Mouse (Mus musculus) right cerebral cortex, adult 18-20 months (tissue): Measurements from ENCODE around the gene Gipr.
A peak's percentile ranks its signal among the peaks of the same experiment; 100 is the strongest.
"Not testable (repeated sequence)": the region's sequence is repeated elsewhere in the genome, so short reads cannot be mapped to it uniquely, and the experiment has no call there.

Source experiments
- DNase-seq: peaks from one replicate; pipeline ENCODE4 v3.0.0; 2022; ENCODE audit warnings: mixed read lengths

The Gipr gene

DNA sequence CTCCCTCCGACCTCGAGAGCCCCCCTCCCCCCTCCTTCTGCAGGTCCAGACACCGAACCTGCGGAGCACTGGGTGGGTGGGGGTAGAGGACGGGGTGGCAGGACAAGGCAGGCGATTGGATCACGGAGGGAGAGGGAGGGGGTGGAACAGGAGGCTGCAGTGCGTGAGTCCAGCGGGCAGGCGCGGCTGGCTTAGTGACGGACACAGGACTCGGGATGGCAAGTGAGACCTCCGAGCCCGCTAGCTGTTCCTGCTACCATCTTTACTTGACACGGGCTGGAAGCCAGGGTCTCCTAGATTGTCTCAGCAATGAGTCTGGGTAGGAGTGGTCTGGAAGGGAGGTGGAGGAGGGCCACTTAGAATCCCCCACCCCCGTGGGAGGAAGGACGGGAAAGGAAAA, 12.1 kb upstream of the Gipr start:
- DNase-seq, result peak; percentile 59

DNA sequence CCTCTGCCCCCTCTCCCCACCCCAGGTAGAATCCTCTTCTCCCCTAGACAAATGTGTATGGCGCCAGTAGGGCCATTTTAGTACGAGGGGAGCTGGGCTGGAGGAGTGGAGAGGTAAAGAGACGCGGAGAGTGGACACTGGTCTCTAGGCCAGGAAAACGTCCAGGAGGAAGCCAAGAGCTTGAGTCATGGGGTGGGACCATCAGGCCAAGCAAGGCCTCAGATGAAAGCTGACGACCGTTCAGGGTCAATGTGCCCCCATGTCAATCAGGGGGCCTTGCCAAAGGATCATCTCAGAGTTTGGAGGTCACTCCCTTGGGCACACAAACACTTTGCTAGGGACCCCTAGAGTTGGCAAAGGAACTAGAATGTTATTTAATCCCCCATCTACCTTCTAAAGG, 11.3 kb upstream of the Gipr start:
- DNase-seq, result no peak

DNA sequence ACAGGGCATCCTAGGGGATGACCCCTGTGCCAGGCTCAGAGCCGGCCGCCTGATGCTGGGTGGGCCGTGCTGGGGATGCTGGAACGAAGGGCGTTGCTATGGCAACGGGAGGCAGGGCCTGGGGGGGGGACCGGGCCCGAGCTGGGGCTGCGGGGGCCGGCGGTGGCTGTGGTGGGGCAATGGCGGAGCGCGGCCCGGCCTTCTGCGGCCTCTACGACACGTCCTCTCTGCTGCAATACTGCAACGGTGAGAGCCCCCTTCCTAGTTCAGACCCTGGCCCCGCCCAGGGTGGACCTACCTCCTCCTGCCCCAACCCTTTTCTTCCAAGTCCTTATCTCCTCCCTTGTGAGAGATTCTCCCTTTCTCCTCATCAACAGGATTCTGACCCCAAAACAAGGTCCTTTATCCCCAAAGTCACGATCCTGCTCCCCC, 10.6 kb upstream of the Gipr start:
- no peak for DNase-seq

DNA sequence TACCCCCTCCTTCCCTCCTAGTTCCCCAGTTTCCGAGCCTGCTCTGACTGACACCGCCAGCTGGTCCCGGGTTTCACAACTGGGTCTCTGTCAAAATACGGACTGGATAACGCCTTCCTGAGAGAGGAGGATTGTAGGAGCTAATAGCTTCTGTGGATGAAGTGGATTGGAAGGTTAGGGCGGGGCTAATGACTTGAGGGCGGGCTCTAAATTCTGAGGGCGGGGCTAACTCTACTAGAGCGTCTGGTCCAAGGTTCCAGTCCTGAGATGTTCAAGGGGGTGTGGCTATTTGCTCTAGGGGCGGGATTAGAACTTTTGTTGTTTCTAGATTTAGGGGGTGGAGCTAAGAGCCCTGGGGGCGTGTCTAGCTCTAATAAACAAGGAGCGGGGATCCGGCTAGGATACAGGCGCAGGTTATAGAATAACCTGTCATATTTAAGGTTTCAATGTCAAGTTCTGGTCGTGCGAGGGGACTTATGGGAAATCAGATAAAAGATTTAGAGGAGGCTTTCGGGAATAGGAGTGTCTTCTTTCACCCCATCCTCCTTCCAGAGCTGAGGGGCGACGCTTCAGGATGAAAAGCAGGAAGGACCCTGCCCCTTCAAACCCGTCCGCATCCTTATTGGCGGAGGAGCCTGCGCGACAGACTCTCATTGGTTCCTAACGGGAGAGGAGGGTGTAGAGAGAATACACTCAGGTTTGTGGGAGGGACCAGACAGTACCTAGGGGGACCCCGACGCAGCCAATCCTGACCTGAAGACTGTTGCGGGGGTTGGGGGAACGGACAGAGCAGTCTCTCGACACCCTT, 10.0 kb upstream of the Gipr start, which contains the start of gene Eml2:
Eml2 (plus strand) TSS at position 714 of the 808 bp plus-strand sequence.
- DNase-seq, result peak; percentile 91

DNA sequence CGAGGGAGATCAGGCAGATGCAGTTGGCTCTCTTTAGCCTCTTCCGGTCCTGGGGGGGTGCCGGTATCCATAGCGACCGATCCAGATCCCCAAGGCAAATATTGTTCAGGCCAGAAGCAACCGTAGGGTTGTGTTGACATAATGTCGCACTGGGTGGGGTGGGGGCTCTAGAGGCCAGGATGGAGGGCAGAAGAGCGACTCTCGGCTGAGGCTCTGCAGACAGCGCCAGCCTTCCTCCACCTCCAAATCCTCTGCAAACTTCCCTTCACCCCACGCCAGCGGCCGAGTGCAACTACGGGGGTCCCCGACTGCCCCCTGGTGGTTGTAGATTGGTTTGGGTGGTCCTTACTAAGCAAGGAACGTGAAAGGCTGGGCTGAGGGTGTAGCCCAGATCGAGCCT, 6.9 kb upstream of the Gipr start:
- DNase-seq, result peak; percentile 79

DNA sequence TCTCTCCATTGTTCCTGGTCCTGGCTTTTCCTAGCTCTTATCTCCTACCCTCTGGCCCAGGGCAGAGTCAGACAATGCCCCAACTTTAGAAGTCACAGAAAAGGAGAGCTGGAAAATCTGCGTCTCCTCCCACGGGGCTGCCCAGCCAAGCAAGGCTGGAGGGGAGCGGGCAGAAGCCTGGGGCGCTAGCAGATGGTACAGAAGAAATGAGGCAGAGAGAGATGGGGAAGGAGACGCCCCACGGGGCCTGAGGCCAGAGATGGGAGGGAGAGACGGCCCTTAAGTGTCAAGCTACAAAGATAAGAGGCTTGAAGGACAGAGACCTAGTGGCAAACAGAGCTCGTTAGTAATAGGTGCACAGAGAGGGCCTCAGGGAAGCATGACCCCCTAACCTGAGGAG, 5.9 kb upstream of the Gipr start:
- no peak for DNase-seq

DNA sequence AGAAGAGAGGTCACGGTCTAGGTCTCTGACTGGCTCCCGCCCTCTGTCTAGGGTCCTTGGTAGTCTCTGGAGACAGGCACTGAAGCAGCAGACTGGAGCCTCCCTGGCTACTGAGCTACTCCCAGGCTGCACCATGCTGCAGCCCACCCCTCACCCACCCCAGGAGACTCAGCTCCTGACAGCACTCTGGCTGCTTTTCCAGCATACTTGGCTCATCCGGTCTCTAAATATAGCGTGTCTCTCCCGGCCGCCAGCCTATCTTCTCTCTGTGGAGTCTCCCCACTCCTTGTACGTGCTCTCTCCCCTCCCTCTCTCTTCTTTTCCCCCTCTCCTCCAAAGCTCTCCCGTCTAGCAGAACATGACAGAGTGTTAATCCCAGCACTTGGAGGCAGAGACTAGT, 4.2 kb upstream of the Gipr start:
- peak; percentile 74 for DNase-seq

DNA sequence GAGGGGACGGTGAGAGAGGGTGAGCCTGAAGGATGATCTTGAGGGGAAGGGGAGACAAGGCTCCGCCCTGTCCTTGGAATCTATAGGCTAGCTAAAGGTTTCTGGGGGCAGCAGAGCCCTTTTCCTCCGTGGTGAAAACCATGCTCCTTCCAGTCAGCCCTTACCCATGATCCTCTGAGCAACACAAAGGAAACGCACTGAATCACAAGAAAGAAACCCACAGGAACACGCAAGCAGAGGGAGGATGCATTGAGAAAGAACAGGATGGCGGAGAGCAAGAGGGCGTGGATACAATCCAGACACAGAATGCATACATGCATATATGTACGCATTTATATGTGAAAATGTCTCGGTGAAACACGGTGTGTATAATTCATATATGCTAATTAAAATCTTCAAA, 3.6 kb upstream of the Gipr start:
- no peak for DNase-seq

DNA sequence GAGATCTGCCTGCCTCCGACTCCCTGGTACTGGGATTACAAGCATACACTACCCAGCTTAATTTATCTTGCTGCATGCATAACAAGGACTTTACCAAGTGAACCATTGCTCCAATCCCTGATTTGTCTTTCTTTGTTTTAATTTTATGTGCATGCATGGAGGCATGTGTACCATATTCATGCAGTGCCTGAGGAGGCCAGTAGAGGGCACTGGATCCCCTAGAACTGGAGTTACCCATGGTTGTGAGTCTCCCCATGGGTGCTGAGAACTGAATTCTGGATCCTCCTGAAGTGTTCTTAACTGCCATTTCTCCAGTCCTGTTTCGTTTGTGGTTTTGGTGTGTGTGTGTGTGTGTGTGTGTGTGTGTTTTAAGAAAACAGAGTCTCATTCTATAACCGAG, 1.1 kb upstream of the Gipr start:
- DNase-seq, result no peak

DNA sequence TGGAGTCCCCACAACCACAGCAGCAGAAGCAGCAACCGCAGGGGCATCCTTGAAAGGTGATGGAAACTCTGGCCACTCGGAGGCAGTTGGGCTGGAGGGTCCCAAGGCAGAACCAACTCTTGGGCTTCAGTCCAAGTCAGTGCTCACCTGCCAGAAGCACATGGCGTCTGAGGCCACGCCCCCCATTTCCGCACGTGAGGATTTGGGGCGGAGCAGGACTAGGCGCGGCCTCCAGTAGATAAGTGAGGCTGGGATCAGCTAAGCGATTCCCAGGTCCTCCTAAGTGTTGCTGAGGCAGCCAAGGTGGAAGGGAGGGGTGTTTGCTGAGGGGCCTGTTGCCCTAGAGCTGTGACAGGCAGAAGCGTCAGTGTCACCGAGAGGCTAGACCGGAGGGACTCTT, 949 bp downstream of the Gipr start:
- no peak for DNase-seq

DNA sequence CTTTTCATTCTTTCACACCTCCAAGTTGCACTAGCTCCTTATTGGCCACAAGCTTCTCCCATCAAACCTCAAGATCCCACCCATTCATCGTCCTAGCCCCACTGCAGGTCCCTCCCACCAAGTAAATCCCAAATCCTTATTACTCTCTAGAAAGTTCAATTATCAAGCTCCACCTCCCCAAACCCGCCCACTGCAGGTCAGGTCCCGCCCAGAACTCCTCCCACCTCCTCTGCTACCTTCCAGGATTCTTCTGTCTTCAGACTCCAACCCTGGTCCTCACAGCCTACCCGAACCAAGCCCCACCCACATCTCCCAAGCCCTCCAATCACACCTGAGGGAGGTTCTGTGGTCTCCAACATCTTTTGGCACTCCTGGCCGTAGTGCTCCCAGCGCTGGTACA, 1.7 kb downstream of the Gipr start:
- no peak for DNase-seq

DNA sequence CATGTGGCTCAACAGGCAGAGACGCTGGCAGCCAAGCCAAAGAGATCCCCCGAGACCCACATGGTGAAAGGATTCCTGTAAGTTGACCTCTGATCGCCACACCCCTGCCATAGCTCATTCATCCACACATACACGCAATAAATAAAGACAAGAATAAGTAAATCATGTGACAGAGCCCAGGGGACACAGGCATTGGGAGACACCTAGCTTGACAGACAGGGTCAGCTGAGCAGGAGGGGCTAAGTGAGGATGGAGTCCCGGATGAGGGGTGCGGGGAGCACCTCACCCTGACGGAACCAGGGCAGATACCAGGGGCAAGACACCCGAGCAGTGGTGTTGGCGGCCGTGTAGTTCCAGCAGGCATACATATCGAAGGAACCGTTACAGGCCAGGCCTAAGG, 2.2 kb downstream of the Gipr start:
- no peak for DNase-seq

DNA sequence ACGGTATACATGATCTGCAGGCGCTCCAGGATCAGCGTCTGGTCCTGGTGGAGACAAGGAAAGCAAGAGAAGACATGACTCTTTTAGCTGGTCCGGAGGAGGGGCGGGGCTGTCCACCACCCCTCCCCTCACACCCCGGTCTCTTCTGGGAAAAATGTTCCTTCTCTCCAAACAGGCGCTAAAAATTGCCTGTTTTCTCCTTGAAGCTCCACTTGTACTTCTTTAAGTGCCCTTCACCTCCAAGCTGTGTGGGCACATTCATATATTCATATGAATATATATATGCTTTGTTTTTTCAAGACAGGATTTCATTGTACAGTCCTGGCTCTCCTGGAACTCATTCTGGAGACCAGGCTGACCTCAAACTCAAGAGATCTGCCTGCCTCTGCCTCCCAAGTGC, 3.0 kb downstream of the Gipr start:
- DNase-seq, result no peak

DNA sequence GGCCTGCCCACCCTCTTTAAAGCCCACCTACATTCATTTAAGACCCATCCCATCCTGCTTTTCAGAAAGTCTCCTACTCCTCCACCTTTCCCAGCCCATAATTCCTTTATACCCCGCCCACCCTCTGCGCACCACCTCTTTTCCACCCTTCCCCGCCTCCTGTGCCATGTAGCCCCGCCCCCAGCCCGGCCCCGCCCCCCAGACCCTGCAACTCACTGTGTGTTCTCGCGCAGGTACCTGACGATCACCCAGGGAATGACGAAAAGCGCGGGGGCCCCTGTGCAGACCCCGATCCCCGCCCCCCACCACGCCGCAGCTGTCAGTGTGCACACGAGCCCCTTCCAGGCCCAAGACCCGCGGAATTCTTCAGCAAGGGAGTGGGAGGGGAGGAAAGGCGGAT, 5.8 kb downstream of the Gipr start:
- no peak for DNase-seq

DNA sequence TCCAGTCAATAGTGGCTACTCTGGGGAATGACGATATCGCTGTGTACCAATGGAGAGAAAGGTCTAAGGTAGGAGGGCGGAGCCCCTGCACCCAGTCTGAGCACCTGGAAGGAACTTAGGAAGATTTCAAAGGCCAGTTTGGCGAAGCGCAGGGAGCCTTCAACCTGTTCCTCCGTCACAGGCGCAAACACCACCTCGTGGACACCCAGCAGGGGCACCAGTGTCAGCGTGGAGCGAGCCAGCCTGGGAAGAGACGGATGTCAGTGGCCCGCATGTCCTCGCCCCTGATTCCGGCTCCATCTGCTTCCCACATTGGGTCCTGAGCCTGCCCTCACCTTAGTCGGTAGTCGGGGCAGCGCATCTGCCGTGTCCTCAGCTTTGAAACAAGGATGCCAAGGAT, 6.5 kb downstream of the Gipr start:
- no peak for DNase-seq

DNA sequence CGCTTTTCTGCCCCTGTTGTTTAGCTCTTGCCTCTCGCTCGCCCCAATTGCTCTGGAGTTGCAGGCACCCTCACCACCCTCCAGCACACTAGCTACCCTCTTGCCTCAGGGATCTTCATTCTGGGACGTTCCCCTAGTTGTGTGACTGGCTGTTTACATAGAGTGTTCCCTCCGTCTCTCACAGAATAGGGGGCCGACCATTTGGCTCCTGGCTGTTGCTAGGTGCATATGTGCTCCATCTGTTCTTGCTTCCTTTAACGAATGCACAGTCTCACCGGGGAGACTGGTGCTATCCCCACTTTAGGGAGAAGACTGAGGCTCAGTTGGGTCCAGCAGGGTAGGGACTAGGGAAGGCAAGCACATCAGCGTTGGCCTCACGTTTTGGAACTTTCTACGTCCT, 7.3 kb downstream of the Gipr start:
- DNase-seq, result no peak

DNA sequence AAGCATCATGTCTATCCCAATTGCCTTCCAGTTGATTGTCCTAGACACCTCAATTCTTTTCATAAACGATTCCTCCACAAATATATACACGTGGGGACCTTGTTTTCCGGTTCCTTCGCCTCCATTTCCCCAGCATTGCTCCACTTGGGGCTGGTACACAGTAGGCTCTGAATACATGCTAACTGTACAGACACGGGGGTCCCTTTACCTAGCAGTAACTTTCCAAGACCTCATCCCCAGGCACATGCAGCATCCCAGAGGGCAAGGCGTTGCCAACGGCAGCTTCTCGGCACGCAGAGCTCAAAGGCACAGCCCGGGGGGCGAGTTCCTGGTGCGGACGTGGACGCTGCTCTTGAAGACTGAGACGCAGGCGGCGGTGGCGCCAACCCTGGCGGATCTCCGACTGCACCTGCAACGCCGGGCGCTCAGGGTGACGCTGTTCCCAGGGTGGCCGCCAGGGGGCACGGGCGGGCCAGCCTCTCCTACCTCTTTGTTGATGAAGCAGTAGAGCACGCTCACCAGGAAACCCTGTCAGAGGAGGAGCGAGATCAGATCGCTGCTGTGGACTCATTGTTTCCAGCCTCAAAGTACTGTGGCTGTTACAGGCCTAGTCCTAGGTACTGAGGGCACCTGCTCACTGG, 8.6 kb downstream of the Gipr start:
- DNase-seq, result peak; percentile 92

DNA sequence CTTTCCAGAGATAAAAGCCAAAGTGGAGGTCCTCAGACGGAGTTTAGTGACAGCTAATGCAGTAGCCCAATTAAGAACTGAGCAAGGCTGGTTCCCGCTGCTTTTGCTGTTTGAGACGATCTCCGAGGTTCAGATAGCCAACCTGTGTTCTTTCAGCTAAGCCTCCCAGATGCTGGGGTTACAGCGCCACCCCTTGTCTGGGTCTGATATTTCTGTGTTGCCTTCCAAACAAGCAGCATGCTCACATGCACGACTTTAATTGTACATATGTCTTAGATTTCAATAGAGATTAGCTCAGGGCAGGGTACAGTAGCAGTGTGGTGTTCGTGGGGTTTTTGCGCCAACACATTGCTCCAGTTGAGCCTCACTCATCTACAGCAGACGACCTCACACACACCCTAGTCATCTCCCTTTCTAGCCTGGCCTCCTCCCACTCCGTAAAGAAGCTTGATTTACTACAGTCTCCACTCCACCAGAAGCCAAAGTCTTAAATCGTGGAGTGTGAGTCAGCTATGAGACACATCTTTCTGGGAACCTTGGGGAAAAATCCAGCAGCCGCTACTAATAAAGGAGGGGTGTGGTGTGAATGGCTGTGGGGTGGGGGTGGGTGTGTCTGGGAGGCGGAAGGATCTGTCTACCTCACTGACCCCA, 10.0 kb downstream of the Gipr start:
- no peak for DNase-seq

DNA sequence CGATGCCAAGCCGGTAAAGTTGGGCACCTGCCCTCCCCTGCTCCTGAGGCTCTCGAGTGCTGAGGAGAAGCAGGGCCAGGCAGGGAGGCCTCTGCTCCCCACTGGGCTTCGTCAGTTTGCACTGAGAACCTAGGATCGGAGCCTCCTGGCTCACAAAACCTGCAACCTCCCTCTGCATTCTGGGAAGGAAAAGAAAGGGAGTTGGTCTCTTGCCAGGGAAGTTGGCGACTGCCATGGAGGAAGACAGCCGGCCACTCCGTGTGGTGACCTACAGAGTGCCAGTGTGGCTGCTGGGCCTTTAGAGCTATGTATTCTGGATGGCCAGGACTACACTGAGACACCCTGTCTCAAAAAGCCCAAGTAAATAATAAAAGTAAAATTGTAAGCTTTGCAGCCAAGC, 11.1 kb downstream of the Gipr start:
- DNase-seq, result no peak

DNA sequence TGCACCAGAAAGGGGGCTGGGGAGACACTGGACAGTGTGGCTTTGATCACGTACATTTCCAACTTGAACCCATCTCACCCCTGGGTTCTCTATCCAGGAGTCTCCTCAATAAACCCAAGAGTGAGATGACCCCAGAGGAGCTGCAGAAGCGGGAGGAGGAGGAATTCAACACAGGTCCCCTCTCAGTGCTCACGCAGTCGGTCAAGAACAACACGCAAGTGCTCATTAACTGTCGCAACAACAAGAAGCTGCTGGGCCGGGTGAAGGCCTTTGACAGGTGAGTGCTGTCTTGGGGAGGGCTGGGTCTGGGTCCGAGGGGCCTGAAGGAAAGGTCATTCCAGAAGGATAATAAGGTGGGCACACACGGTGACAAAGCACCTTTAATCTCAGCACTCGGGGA, 14.8 kb downstream of the Gipr start:
- not testable (repeated sequence) for DNase-seq

DNA sequence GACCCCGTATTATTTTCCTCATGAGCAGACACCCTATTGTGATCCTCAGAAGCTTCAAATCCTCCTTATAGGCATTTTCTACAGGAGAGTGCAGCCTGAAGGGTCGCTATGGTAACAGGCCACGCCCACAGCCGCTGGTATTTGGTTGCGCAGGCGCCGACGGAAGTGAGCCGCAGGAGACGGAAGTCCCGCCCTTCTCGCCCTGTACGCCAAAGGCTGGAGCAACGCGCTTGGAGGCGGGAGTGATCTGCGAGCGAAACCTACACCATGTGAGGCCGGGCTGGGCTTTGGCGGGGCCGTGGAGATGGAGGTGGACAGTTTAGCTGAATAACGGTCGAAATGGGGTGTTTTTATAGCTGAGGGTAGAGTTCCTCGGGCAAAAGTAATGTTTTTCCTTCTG, 16.3 kb downstream of the Gipr start, which contains the start of gene Snrpd2:
Snrpd2 (plus strand) TSS at position 97 of the 400 bp plus-strand sequence.
- peak; percentile 95 for DNase-seq

DNA sequence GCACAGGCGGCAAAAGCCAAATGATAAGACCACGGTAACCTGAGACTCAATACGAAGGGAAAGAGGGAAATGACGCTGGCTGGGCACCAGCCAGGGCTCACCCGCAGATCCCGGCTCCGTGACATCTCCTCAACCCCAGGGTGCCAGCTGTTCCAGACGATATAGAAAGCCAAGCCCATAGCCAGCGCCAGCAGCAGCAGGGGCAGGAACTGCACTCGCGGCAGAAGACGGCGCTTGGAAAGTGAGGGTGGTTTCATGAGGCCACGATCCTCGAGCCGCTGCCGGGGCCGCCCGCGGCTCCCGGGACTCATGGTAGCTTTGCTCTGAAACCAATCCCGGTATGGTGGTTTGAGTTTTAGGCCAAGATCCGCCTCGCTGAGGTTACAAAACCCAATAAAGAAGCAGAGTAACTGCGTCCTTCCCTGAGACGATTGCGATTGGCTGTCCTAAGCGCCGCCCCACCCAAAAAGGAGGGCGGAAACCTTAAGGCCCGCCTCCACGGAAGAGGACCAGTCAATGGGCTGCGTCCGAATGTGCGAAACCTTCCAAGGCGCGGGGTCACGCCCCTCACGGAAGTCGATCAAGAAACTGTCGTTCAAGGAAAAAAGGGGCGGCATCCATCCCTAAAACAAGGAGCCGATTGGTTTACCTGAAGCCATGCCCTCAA, 16.9 kb downstream of the Gipr start, which contains the start of gene Qpctl:
Qpctl (minus strand) TSS at position 417 of the 667 bp plus-strand sequence.
- peak; percentile 99 for DNase-seq

DNA sequence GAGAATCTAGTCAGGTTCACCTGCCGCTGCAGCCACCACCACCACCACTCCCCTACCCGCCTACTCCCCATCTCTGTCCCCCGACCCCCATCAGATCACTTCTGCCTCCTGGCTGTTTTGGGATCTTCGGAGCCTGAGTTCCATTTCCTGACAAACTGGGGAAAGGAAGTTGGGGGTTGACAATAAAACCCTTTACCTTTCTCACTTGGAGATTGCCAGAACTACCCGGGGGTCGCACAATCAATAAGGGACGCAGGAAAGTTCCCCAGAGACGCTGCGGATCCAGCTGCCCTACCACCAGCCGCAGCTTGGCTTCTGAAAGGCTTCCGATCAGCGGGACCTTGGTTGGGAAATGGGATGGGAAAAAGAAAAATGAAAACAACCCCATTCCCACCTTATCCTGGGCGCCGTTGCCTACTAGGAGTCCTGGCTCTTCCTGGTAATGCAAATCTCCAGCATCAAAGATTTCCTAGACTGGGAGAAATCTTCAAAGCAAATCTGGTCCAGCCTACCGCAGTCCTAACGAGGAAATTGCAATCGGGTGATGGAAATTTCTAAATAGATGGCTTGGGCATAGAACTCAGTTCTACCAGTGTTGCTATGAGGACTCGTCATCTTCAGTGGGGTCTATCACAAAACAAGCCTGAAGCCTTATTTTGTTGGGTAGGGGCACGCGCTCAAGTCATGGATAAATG, 17.6 kb downstream of the Gipr start:
- DNase-seq, result no peak
